ENCODE assay signal across 26 mouse cellular contexts in the genomic region with DNA sequence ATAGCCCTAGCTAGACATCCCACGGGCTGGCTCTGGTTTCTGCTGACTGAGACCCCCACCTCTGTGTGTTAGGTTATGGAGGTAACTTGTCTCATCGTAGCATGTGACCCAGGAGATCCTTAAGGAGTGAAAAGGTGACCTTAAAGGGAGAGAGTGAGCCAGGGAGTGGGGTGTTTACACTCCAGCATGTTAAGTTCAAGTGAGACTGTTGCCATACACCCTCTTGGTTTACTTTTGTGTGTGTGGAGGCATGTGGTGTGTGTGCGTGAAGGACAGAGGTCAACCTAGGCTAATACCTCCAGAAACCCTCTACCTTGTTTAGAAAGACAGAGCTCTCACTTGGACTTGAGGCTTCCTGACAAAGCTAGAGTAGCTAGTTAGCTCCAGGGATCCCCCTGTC. TPM values are rescaled to one million over a fixed set of nuclear protein-coding genes. Genes with fewer than 3 reads are reported as not detected.
A peak's percentile ranks its signal among the peaks of the same experiment; 100 is the strongest.
DNase-seq lines count a peak whose midpoint lies in the region; ATAC-seq and TF ChIP-seq lines count a peak whose summit lies in the region.
"Had no signal": no experiment of that assay in that cellular context is flagged by ENCODE, and none has a peak within 500 bp of the region (broad histone marks: within the 10 kb centered on the region; RNA-seq: fewer than 3 reads in every experiment).

No protein-coding gene starts in this region.

- WGBS in kidney, embryonic 15.5 days, result 56% methylated on average over 3 of the region's 3 CpGs
- 68% methylated on average over 3 of the region's 3 CpGs for WGBS in lung, postnatal 0 days

- H3K4me3 ChIP-seq in gastrocnemius, adult 2 months, result no peak overlapping the region
- H3K4me3 ChIP-seq in kidney, embryonic 15.5 days (replicated peaks), result no peak overlapping the region
- no peak overlapping the region for H3K4me3 ChIP-seq in lung, postnatal 0 days (ENCODE audit: low read depth, low read length)
- H3K4me3 ChIP-seq: embryonic facial prominence, embryonic 10.5 days; embryonic facial prominence, embryonic 13.5 days; erythroblast, embryonic 14.5 days; forebrain, embryonic 12.5 days; forebrain, embryonic 15.5 days; heart, embryonic 13.5 days had no signal

- H3K27ac ChIP-seq in gastrocnemius, adult 2 months, result peak overlapping the region; percentile 44
- peak overlapping the region; percentile 52 for H3K27ac ChIP-seq in kidney, embryonic 15.5 days
- H3K27ac ChIP-seq in lung, postnatal 0 days (ENCODE audit: low read length), result no peak overlapping the region
- H3K27ac ChIP-seq: embryonic facial prominence, embryonic 13.5 days; forebrain, embryonic 12.5 days; forebrain, embryonic 15.5 days; hindbrain, embryonic 14.5 days had no signal

- no peak for TF ChIP-seq CTCF in gastrocnemius, adult 2 months (IDR thresholded peaks at IDR 0.05)
- TF ChIP-seq CTCF in lung, postnatal 0 days (IDR thresholded peaks at IDR 0.05), result no peak

- no peak overlapping the region for H3K4me2 ChIP-seq in kidney, embryonic 15.5 days
- no peak overlapping the region for H3K4me2 ChIP-seq in lung, postnatal 0 days (replicated peaks; ENCODE audit: low read depth, low read length)
- H3K4me2 ChIP-seq: embryonic facial prominence, embryonic 13.5 days; forebrain, embryonic 12.5 days; forebrain, embryonic 15.5 days; heart, embryonic 13.5 days; hindbrain, embryonic 14.5 days had no signal

- no peak overlapping the region for H3K9ac ChIP-seq in kidney, embryonic 15.5 days
- H3K9ac ChIP-seq in lung, postnatal 0 days (replicated peaks; ENCODE audit: low read depth), result no peak overlapping the region
- H3K9ac ChIP-seq: embryonic facial prominence, embryonic 13.5 days; forebrain, embryonic 12.5 days; forebrain, embryonic 15.5 days; heart, embryonic 13.5 days; hindbrain, embryonic 14.5 days had no signal

- no peaks in the 10 kb centered on the region for H3K27me3 ChIP-seq in kidney, embryonic 15.5 days
- H3K27me3 ChIP-seq in lung, postnatal 0 days (replicated peaks; ENCODE audit: insufficient read depth, low read length), result no peaks in the 10 kb centered on the region
- H3K27me3 ChIP-seq: embryonic facial prominence, embryonic 13.5 days; forebrain, embryonic 15.5 days; heart, embryonic 13.5 days had no signal

- DNase-seq in gastrocnemius, adult 2 months, result no peak
- DNase-seq in gastrocnemius, adult 8-10 months (ENCODE audit: low spot score in 2 of 2), result no peak
- DNase-seq in kidney, postnatal 10 days, result no peak
- DNase-seq in lung, postnatal 0 days (ENCODE audit: low spot score), result peak; percentile 49
- no peak for DNase-seq in lung, postnatal 4 days
- DNase-seq: adrenal gland, adult 8-10 months; adrenal gland, postnatal 25 days; cerebellum, adult 11-12 months; cerebellum, adult 8-10 months; cerebellum, postnatal 10 days; cerebellum, postnatal 36 days; embryo, embryonic 11 days; gastrocnemius, postnatal 14 days; heart, adult 11 months; heart, postnatal 14 days; heart, postnatal 4 days had no signal

- ATAC-seq in kidney, embryonic 15.5 days (replicated peaks; ENCODE audit: low FRiP score), result no peak
- peak; percentile 41 for ATAC-seq in lung, postnatal 0 days
- ATAC-seq in megakaryocyte, adult 5-6 weeks (ENCODE audit: poor library complexity, severe bottlenecking), result no peak
- ATAC-seq: activated CD4-positive, CD25-positive, alpha-beta regulatory T cell, adult 4 months; forebrain, embryonic 15.5 days had no signal

- no peaks in the 10 kb centered on the region for H3K9me3 ChIP-seq in kidney, embryonic 15.5 days (replicated peaks)
- H3K9me3 ChIP-seq in lung, postnatal 0 days (ENCODE audit: low read length), result no peaks in the 10 kb centered on the region
- H3K9me3 ChIP-seq: embryonic facial prominence, embryonic 10.5 days; embryonic facial prominence, embryonic 13.5 days; forebrain, embryonic 12.5 days; forebrain, embryonic 15.5 days; heart, embryonic 13.5 days had no signal

- peaks cover 77% of the 10 kb centered on the region for H3K4me1 ChIP-seq in kidney, embryonic 15.5 days
- H3K4me1 ChIP-seq in lung, postnatal 0 days (ENCODE audit: insufficient read depth, low read depth, low read length), result peaks cover 12% of the 10 kb centered on the region; the same call in 1 of the 2 replicates
- H3K4me1 ChIP-seq: forebrain, embryonic 15.5 days had no signal

- intact Hi-C loops in gastrocnemius, adult 2 months (cut with DNase I), result no loop called here

- no peaks in the 10 kb centered on the region for H3K36me3 ChIP-seq in kidney, embryonic 15.5 days
- no peaks in the 10 kb centered on the region for H3K36me3 ChIP-seq in lung, postnatal 0 days (ENCODE audit: insufficient read depth, low read length)
- H3K36me3 ChIP-seq: embryonic facial prominence, embryonic 10.5 days; embryonic facial prominence, embryonic 13.5 days; forebrain, embryonic 12.5 days; forebrain, embryonic 15.5 days; heart, embryonic 13.5 days had no signal

- TF ChIP-seq EP300 in lung, postnatal 0 days (IDR thresholded peaks at IDR 0.05), result no peak

RNA-seq across cellular contexts. Expression of a gene that starts 42.4 kb away (rescaled TPM):
- 10 to 100 TPM in 1 of 2 experiments, 1 to 10 TPM in 1; 9.3 to 15.1 TPM for total RNA-seq in gastrocnemius, adult 2 months (2021)
- total RNA-seq in gastrocnemius, adult 8-10 months (2022), result 10 to 100 TPM; 11.1 to 14.7 (median 13.3) TPM
- polyA plus RNA-seq in kidney, embryonic 15.5 days (2015; fragmentation: Nextera tagmentation; extraction: Ambion mirVana), result 17.1 and 17.3 TPM in 2 replicates
- polyA plus RNA-seq in lung, postnatal 0 days (2015; fragmentation: Nextera tagmentation; extraction: Ambion mirVana), result 4.9 and 5.2 TPM in 2 replicates
- total RNA-seq in megakaryocyte, adult 5-6 weeks (2015), result 0.02 and 0.09 TPM in 2 replicates
- total RNA-seq in megakaryocyte, adult 5-6 weeks (2017), result 0.26 TPM in 1 of 2 replicates, not detected in the other
- polyA plus RNA-seq: erythroblast, embryonic 14.5 days had no signal

Comparison
In these comparisons a context has a peak if more than half of its experiments do, and no peak if none do; other contexts are left out.
1. RNA of a gene that starts 42.4 kb away (total RNA-seq): 9.3 to 15.1 TPM in gastrocnemius, adult 2 months and 11.1 to 14.7 TPM in gastrocnemius, adult 8-10 months; 0.02 to 0.26 TPM in megakaryocyte, adult 5-6 weeks; every median in the first group is over 4 times any median in the second.